Mouse (Mus musculus) G1E (cell line): Measurements from ENCODE around the gene Col10a1. TPM values are rescaled to one million over a fixed set of nuclear protein-coding genes. Genes with fewer than 3 reads are reported as not detected.

Source experiments
- ATAC-seq: 2 replicates; pipeline ENCODE4 v1.8.0; 2016; ENCODE audit warnings: mild to moderate bottlenecking; ENCODE audit not compliant: insufficient number of reproducible peaks, poor library complexity, low FRiP score, severe bottlenecking; ENCODE audit errors: extremely low read depth
- DNase-seq: peaks from one replicate; pipeline ENCODE4 v3.0.0; 2012; ENCODE audit warnings: low spot score
- H3K27me3 ChIP-seq: 2 replicates; pipeline ENCODE4 v1.6.1; 2012; ENCODE audit warnings: mild to moderate bottlenecking, low read length, inconsistent platforms; ENCODE audit not compliant: insufficient read depth
- H3K36me3 ChIP-seq: replicated peaks from 2 replicates; pipeline ENCODE3; 2012; ENCODE audit warnings: mild to moderate bottlenecking, inconsistent platforms
- H3K4me1 ChIP-seq: 2 replicates; pipeline ENCODE4 v1.6.1; 2012; ENCODE audit warnings: low read depth, low read length, inconsistent platforms, mixed read lengths; ENCODE audit not compliant: insufficient read depth
- H3K4me3 ChIP-seq: 2 replicates; pipeline ENCODE4 v1.5.1; 2012; ENCODE audit warnings: low read depth, mild to moderate bottlenecking, inconsistent platforms, low read length, moderate library complexity, mixed read lengths
- H3K9me3 ChIP-seq: replicated peaks from 2 replicates; pipeline ENCODE4 v1.6.1; 2012; ENCODE audit warnings: inconsistent platforms
- CTCF ChIP-seq: IDR thresholded peaks from 2 replicates; pipeline ENCODE4 v1.5.1; 2012; ENCODE audit warnings: low read depth, low read length, inconsistent platforms, mixed read lengths
- GATA1 ChIP-seq: IDR thresholded peaks from 2 replicates; pipeline ENCODE4 v1.6.1; 2012; ENCODE audit warnings: borderline replicate concordance, low read length, inconsistent platforms, mixed read lengths
- GATA2 ChIP-seq: IDR thresholded peaks from 2 replicates; pipeline ENCODE4 v1.6.1; 2012; ENCODE audit warnings: low read depth, low read length, inconsistent platforms, borderline replicate concordance
- POLR2AphosphoS5 ChIP-seq: IDR thresholded peaks from 2 replicates; pipeline ENCODE4 v1.6.1; 2012; ENCODE audit warnings: low read depth, low read length, inconsistent platforms; ENCODE audit not compliant: insufficient replicate concordance
- TAL1 ChIP-seq: conservative IDR thresholded peaks from 2 replicates; pipeline ENCODE4 v1.6.1; 2012; ENCODE audit warnings: low read depth, low read length, inconsistent platforms, mixed read lengths
- polyA plus RNA-seq: library from polyadenylated mRNA; stranded (reverse); fragments of >175 nt; gene quantifications from 2 replicates; pipeline ENCODE4 v1.2.3, GENCODE M21; 2012
- total RNA-seq, 2 experiments: library from RNA; stranded (forward) in 1 of 2; stranded (reverse) in 1 of 2; fragments of 200-1000 nt in 1 of 2; fragments of >200 nt in 1 of 2; fragmentation: Nextera tagmentation in 1 of 2; gene quantifications; 2 replicates each; pipeline ENCODE4 v1.2.3; 2014 to 2017

Gene Col10a1
- total RNA-seq (2014; fragmentation: Nextera tagmentation), result not detected in 2 replicates
- total RNA-seq (2017), result 0.05 TPM in 1 of 2 replicates, not detected in the other
- not detected in 2 replicates for polyA plus RNA-seq

- H3K9me3 ChIP-seq, result no peaks in the 10 kb centered on the region
- no peak for TF ChIP-seq TAL1
- no peak for TF ChIP-seq GATA1
- no peak for TF ChIP-seq GATA2
- TF ChIP-seq POLR2AphosphoS5, result no peak
- TF ChIP-seq CTCF, result no peak
- no peaks in the 10 kb centered on the region for H3K27me3 ChIP-seq
- peaks cover 45% of the 10 kb centered on the region for H3K36me3 ChIP-seq
- DNase-seq (no peak), ATAC-seq (no peak)
- H3K4me1 ChIP-seq, result no peaks in the 10 kb centered on the region
- no peak within 1 kb of the TSS for H3K4me3 ChIP-seq
Observed at GRCm38 (mm10) chr10:34389681-34390080, at the start of gene Col10a1. Gene Col10a1 (plus strand): TSS chr10:34389981.

DNA sequence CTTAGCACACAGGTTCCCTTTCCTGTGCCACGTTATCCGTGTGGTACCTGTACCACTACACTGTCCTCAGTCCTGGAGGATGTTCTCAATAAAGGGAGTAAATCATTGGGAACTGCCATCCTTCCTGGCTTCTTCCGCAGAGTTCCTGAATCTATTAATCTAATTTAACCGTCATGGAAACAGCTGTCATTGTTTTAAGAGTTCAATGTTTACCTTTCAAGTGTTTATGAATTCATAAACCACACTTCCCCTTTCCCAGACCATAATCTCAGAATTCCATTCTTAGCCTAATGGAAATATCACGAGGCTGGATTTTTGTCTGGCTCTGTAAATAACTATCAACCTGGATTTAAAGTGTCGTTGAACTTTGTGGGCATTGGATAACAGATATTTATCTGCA lies 48.8 kb upstream of the Col10a1 start:
- Histone ChIP-seq H3K27me3 (no peaks in the 10 kb centered on the region), H3K36me3 (peaks cover 5% of the 10 kb centered on the region), H3K9me3 (no peaks in the 10 kb centered on the region), H3K4me1 (no peaks in the 10 kb centered on the region), H3K4me3 (no peak overlapping the region)
- TF ChIP-seq TAL1, result no peak
- no peak for TF ChIP-seq GATA1
- TF ChIP-seq CTCF, result no peak
- TF ChIP-seq GATA2, result no peak
- no peak for TF ChIP-seq POLR2AphosphoS5
- DNase-seq (no peak), ATAC-seq (no peak)

- H3K4me1 ChIP-seq, result no peaks in the 10 kb centered on the region
- DNase-seq, result no peak
- H3K36me3 ChIP-seq, result peaks cover 8% of the 10 kb centered on the region
- TF ChIP-seq GATA2, result no peak
- H3K4me3 ChIP-seq, result no peak overlapping the region
- no peaks in the 10 kb centered on the region for H3K27me3 ChIP-seq
- H3K9me3 ChIP-seq, result no peaks in the 10 kb centered on the region
- no peak for ATAC-seq
Observed at GRCm38 (mm10) chr10:34341886-34342285, 47.9 kb upstream of the Col10a1 start.

- Histone ChIP-seq H3K36me3 (peaks cover 23% of the 10 kb centered on the region), H3K27me3 (no peaks in the 10 kb centered on the region), H3K9me3 (no peaks in the 10 kb centered on the region), H3K4me3 (no peak overlapping the region), H3K4me1 (no peaks in the 10 kb centered on the region)
- TF ChIP-seq GATA1 (no peak), POLR2AphosphoS5 (no peak), TAL1 (no peak), CTCF (no peak), GATA2 (no peak)
- no peak for ATAC-seq
- DNase-seq, result no peak
Observed at GRCm38 (mm10) chr10:34352166-34352565, 37.6 kb upstream of the Col10a1 start.

DNA sequence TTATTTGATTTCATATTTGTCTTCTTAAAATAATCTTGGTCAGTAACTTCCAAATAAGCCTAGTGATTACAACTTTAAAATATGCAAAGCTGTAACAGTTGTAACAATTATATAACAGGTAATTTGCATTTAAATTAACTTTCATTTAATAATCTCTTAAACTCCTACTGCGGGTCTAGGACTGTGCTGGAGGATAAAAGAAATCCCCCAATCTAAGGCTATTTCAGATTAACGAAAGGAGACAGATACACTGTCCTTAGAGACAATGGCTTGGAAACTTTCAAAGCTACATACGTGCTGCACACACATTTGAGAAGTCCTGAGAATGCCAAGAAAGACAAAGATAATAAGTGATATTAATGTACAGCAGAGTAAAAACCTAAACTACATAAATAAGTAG lies 31.5 kb upstream of the Col10a1 start:
- Histone ChIP-seq H3K36me3 (peaks cover 8% of the 10 kb centered on the region), H3K9me3 (no peaks in the 10 kb centered on the region), H3K27me3 (no peaks in the 10 kb centered on the region), H3K4me1 (no peaks in the 10 kb centered on the region), H3K4me3 (no peak overlapping the region)
- no peak for DNase-seq
- TF ChIP-seq TAL1 (no peak), GATA1 (no peak), POLR2AphosphoS5 (no peak), GATA2 (no peak), CTCF (no peak)
- no peak for ATAC-seq

DNA sequence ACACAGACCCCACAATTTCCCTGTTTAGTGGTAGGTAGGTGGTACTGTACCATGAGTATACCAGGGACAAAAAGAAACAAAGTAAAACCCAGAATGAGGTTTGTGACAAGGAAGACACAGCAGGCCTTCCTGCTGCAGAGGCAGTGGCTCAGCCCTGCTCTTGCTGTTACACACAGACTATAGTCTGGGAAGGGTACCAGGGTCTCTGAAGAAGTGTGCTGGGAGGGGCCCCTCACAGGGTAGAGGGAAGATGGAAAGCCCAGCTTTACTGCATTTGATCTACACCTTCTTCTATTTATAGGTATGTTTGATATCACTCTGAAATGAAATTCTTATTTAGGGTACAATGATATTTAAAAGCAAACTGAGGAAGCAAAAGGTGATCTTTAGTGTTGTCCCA lies 26.0 kb upstream of the Col10a1 start:
- TF ChIP-seq GATA1, result no peak
- no peak for TF ChIP-seq POLR2AphosphoS5
- TF ChIP-seq CTCF, result no peak
- no peak for TF ChIP-seq TAL1
- no peak for TF ChIP-seq GATA2
- Histone ChIP-seq H3K9me3 (no peaks in the 10 kb centered on the region), H3K27me3 (no peaks in the 10 kb centered on the region), H3K4me1 (no peaks in the 10 kb centered on the region), H3K36me3 (peaks cover 12% of the 10 kb centered on the region), H3K4me3 (no peak overlapping the region)
- ATAC-seq, result no peak
- DNase-seq, result no peak

GRCm38 (mm10) chr10:34368138-34368537 lies 21.6 kb upstream of the Col10a1 start:
- H3K4me1 ChIP-seq, result no peaks in the 10 kb centered on the region
- no peaks in the 10 kb centered on the region for H3K9me3 ChIP-seq
- H3K4me3 ChIP-seq, result no peak overlapping the region
- no peak for DNase-seq
- ATAC-seq, result no peak
- peaks cover 16% of the 10 kb centered on the region for H3K36me3 ChIP-seq
- TF ChIP-seq GATA1 (no peak), TAL1 (no peak), CTCF (no peak), POLR2AphosphoS5 (no peak), GATA2 (no peak)
- H3K27me3 ChIP-seq, result no peaks in the 10 kb centered on the region
